Mouse (Mus musculus) neutrophil, adult 59 days (primary cell): ENCODE data around the gene Naa10. TPM values are rescaled to one million over a fixed set of nuclear protein-coding genes. Genes with fewer than 3 reads are reported as not detected.

Source experiments
- total RNA-seq, 2 experiments: library from RNA; stranded (reverse); gene quantifications; 1 replicate in 1 of 2; 2 replicates in 1 of 2; pipeline ENCODE4 v1.2.4; 2023

The Naa10 gene
- total RNA-seq: 10 to 100 TPM; 38.1 to 42.0 TPM

GRCm38 (mm10) chrX:73921823-73922549 lies at the start of gene Naa10, which contains the start of gene Arhgap4:
Gene Naa10, minus strand, starts transcription at chrX:73921944.
Gene Arhgap4, minus strand, starts transcription at chrX:73921870.

DNA sequence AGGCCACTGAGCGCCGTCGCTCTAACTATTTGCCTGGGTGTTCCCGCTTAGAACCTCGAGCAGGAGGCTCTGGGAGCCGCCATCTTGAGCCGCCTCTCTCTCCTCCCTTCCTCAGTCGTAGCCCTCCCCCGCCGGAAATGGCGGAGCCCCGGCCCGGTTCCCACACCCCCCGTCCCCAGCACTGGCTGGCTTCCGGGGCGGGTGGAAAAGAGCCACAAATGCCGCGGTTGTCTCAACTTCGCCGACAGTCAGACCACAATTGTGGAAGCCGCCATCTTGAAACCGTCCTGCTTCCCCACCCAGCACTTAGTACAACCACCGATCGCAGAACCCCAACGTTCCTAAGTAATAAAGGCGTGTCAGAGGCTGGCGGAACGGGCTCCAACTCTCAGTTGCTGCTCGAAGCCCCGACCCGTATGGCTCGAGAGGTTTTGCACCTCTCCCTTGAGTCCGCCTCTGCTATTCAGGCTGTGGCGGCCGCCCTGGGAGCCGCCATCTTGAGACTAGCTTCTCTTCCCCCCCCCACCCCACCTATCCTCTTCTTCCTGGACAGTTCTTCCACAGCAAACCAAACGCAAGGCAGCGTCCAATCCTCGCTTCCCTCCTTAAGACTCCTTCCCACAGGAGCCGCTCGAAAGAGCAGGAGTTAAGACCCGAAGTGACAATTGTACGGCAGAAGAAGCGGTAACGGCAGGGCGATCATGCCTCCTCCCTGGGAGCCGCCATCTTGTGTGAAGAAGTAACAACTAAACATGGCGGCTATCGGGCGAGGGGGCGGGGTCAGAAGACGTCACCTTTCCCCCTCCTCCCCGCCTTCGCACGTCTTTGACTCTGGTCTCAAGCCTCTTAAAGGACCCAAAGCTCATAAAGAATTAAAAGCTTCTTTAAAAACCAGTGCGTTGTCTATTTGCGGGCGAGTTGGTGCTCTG lies 44.8 kb upstream of the Naa10 start, which contains the start of gene Hcfc1:
Gene Hcfc1 (minus strand): TSS at position 110 of the 929 bp plus-strand sequence.

DNA sequence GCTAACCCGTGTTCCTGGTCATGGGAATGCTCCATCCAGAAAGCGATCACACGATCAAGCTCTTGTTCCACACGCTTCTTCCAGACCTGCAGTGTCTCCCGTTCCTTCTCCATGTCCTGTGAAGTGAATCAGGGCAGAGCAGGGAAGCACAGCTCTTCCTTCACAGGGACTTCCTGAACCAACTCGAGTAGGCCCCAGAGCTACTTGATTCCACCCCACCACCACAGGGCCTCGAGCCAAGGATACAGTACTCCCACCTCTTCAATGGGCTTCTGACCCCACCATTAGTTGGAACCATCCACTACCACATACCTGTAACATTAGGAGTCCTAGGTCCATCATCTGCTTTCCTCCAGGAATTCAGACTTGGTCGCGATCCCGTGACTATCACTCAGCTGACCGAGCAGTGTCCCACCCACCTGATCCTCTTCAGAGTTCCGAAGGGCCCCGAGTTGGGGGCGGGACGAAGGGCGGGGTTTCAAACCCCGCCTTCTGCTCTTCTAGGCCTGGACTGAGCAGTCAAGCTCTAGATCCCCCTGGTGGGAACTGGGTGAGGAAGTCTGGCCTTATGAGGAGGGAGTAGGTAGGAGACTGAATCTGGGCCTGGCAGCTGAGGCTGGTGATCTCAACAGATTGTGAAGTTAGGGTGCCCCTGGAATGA lies 8.8 kb upstream of the Naa10 start, which contains the start of gene Renbp:
Gene Renbp (minus strand): TSS at position 449 of the 661 bp plus-strand sequence.

DNA sequence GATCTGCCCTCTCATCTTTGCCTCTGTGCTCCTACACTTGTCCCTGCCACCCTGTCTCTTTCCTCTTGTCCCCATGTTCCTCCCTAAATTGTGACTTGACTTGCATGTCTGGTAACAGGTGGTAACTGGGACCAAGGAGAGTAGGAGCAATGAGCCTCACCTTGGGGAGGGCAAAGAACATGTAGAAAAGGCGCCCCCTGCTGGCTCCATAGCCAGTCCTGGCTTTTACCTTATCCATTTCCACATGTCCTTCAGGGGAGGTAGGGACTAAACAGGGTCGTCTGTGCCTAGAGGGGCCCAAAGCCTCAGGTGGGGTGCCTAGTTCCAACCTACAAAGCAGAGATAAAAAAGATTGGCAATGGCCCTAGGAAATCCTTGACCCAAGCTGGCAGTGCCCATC lies 26.0 kb downstream of the Naa10 start, which contains the start of gene L1cam:
Gene L1cam (minus strand): TSS at position 387 of the 400 bp plus-strand sequence.

GRCm38 (mm10) chrX:73891551-73892152 lies 30.1 kb downstream of the Naa10 start, which contains the start of gene Avpr2:
Gene Avpr2, plus strand, starts transcription at chrX:73892102.

Other genes starting within 250 kb of the Naa10 start
- under 1 TPM; 0.22 to 0.57 TPM for gene Slc6a8, start 248.8 kb downstream of the Naa10 start, total RNA-seq
- gene Bcap31, start 205.8 kb downstream of the Naa10 start, total RNA-seq: 10 to 100 TPM; 83.3 to 89.0 TPM
- gene Abcd1, start 205.3 kb downstream of the Naa10 start, total RNA-seq: 10 to 100 TPM; 83.3 to 92.9 TPM
- gene Plxnb3, start 164.9 kb downstream of the Naa10 start, total RNA-seq: under 1 TPM; 0.44 to 0.60 TPM
- gene Srpk3, start 147.5 kb downstream of the Naa10 start, total RNA-seq: 1 to 10 TPM in 1 of 2 experiments, under 1 TPM in 1; 0.89 to 1.8 TPM
- gene Idh3g, start 135.0 kb downstream of the Naa10 start, total RNA-seq: 100 to 1,000 TPM in 1 of 2 experiments, 10 to 100 TPM in 1; 89.0 to 105 TPM
- 100 to 1,000 TPM; 128 TPM for gene Ssr4, start 134.9 kb downstream of the Naa10 start, total RNA-seq
- gene Pdzd4, start 97.0 kb downstream of the Naa10 start, total RNA-seq: 1 to 10 TPM in 1 of 2 experiments, under 1 TPM in 1; 0.64 to 1.2 TPM
- under 1 TPM in 1 of 2 experiments, not detected in 1; 0.20 TPM for gene Avpr2, start 29.8 kb downstream of the Naa10 start, total RNA-seq
- 10 to 100 TPM; 30.0 to 50.1 TPM for gene L1cam, start 25.8 kb downstream of the Naa10 start, total RNA-seq
- 100 to 1,000 TPM; 227 to 235 TPM for gene Arhgap4, start 74 bp downstream of the Naa10 start, total RNA-seq
- 10 to 100 TPM; 12.2 to 19.8 TPM for gene Renbp, start 8.9 kb upstream of the Naa10 start, total RNA-seq
- gene Hcfc1, start 44.4 kb upstream of the Naa10 start, total RNA-seq: 10 to 100 TPM; 86.7 to 87.3 TPM
- gene Irak1, start 102.0 kb upstream of the Naa10 start, total RNA-seq: 10 to 100 TPM; 63.0 to 75.4 TPM
- gene Opn1mw, start 205.5 kb upstream of the Naa10 start, total RNA-seq: not detected
- gene Mecp2, start 213.4 kb upstream of the Naa10 start, total RNA-seq: 10 to 100 TPM; 24.4 to 25.0 TPM
- not detected for gene Tex28, start 245.9 kb upstream of the Naa10 start, total RNA-seq